Mouse (Mus musculus): ENCODE measurements at regions not wholly inside any gene's neighbourhood (a gene's known extent, or its start where the extent isn't known, plus 50 kb on each side); places are given as distances from the start of the nearest gene placed in this dataset.

DNA sequence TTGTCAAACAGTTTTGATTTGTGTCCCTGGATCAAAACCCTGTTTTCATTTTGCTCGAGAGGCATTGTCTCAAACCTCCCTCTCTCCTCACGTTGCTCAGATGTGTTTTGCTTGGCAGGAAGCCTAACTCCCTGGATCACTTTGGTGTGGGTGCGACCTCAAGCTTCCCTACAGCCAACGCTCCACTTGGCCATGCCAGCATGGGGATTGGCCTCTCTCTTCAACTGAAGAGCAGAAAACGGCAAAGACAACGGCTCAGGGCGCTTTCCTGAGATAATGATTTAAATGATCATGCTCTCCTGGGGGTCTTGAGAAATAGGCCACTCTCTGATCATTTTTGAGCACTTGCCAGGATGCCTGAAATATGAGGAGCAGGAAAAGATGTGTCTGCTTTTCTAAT, 730.1 kb downstream of the Slc4a3 start:
- DNase-seq (ENCODE audit: low read depth, low spot score) = no peak

DNA sequence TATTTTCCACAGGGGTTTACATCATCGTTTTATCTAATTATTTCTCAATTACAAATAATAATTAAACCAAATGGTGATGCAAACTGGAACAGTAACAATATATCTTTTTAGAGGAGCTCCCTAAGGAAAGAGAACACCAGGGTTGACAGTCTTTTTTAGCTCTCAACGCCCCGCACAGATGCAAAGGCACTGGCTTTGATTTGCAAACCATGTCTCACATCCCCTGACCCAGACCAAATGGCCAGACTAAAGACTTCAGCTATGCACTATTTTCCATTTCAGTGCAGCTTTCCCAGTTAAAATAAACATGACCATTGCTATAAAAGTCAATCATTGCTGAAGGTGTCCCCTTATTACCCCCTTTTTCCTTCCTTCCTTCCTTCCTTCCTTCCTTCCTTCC, 730.6 kb downstream of the Slc4a3 start:
- DNase-seq (ENCODE audit: low read depth, low spot score) = no peak

DNA sequence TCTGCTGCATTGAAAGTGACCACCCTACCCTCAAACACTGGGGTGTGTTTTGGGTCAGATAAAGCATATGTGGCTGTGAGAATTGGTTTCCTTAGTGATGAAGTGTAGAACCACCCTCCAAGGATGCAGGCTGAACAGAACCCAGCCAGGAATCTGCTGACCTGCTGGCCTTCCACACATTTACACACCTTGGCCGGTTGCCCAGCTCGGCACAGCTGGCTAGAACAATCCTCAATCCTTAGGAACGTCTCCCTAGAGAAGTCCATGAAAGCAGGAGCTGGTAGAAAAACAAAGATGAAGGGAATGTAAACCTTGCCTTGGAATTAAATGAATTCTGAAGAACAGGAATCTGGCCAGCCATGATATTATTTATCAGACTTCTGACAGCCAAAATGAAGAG, 737.3 kb downstream of the Slc4a3 start:
- DNase-seq (ENCODE audit: low read depth, low spot score) = no peak

DNA sequence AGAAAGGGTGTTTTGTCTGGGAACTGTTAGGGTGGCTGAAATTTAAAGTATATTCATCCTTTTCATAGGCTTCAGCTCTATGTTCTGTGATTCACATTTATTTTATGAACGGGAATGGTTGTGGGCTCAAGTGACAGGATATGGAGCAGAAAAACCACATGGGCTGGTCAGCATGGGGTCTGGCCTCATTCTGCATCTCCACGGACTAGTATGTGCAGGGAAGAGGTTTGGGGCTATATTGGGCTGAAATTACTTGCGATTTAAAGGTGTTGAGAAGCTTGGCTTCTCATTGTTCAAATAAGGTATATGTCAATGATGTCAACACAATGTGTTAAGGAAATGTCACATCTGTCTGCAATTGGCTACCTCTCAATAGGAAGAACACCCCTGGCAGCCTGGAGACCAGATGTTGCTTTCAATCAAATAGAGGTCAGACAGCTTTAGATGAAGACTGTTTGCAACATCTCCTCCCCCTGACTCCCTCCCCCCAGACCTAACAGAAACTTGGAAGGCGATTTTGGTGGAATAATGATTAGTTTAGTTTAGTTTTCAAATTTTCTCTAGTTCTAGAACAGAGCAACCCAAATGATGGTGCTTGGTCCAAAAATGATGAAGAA, 777.0 kb downstream of the Slc4a3 start:
- no peak for DNase-seq (ENCODE audit: low read depth, low spot score)

DNA sequence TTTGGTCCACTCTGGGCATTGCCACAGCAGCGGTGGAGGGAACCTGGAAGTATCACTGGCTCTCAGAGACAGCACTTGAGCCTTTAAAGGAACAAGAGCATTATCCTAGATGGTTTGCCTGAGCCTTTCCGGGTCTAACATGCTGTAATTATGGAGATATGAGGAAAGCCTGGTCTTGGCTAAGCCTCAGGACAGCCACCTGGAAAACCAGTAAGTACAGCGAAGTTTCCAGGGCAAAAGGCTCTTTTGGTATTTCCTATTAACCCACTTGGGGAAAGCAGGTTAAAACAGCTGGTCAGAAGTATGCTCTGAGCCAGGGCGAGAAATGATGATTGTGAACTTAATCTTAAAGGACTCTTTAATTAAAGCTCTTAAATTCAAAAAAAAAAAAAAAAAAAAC, 777.5 kb downstream of the Slc4a3 start:
- DNase-seq (ENCODE audit: low read depth, low spot score) = no peak

DNA sequence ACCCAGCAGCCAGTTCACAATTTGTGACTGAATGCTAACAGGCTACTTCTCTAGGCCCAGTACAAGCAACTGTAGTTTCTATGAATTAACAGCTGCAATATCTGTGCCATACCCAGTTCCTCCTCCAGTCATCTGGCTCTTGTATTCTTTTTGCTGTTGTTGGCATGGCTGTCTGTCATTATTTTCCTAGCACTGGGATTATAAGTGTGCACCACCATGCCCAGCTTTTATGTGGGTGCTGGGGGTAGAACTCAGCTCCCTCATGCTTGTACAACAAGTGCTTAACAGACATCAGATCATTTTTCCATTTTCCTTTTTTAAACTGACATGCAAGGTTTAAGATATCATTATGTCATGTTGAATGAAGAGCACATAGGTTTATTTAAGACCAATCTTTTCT, 789.9 kb downstream of the Slc4a3 start:
- peak; percentile 2 for DNase-seq (ENCODE audit: low read depth, low spot score)

DNA sequence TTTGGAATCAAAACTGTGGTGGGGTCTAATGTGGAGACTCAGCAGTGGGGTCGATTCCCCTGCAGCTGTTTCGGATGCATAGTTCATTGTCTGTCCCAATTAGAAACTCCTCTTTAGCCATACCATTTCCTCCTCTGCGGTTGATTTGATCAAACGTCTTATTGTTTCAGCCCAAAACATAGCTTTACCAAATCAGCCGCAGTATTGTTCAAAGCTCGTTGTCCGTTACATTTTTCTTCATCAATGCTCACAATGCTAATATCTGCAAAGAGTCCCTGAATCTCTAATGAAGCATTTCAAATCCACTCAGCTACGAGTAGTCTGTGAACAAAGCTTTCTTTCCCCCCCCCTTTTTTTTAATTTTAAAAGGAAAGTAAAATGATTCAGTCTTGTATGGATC, 816.0 kb downstream of the Slc4a3 start:
- DNase-seq (ENCODE audit: low read depth, low spot score) = no peak

DNA sequence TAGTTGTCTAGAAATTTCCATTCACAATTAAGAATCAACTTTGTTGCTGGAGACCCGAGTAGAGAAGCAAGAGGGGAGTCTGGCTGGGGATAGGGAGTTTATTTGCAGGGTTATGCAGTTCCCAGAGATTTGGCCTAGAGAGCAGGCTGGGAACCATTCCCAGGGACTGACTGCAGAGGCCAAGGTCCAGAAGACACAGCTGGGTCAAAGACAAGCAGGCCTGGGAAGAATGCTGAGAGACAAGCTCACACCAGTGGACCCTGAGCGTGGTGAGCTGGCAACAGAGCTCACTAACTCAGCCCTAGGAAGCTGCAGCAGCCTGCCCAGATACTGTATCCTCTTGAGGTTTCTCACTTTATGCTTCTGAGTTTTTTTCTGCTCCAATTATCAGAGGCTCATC, 827.9 kb downstream of the Slc4a3 start:
- DNase-seq (ENCODE audit: low read depth, low spot score) = no peak

DNA sequence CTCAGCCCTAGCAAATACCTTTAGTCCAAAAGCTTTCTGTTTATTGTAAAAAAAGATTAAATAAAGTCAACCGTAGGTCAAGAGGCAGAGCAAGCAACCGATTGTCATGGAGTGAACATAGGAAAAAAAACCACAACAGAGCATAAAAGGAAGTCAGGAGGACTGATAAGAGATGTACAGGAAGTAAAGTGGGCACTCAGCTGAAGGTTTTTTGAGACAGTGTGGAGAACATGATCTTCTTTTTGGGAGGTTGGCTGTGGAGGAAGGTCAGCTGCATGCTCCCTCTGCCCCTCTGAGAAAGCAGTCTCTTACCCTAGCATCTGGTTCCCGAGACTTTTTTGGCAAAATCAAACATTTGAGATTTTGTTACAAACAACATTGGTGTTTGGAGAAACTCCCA, 832.1 kb downstream of the Slc4a3 start:
- DNase-seq (ENCODE audit: low read depth, low spot score) = no peak

DNA sequence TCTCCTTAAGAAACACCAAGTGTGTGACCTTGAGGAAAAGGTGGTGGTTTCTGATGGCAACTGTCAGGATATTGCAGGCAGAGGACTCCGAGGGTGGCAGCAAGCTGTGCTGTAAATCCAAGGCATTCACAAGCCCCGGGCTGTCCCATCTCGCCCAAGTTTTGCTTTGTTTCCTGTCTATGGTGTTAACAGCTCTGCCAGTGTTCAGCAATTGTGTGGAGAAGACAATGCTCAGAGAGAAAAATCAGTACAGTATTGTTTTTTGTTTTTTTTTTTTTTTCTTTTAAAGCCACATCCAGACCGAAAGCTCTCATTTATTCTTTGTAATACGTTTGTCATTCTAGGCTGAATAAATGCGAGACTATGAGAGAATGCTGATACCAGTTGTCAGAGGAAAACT, 846.5 kb downstream of the Slc4a3 start:
- DNase-seq (ENCODE audit: low read depth, low spot score) = peak; percentile 52

DNA sequence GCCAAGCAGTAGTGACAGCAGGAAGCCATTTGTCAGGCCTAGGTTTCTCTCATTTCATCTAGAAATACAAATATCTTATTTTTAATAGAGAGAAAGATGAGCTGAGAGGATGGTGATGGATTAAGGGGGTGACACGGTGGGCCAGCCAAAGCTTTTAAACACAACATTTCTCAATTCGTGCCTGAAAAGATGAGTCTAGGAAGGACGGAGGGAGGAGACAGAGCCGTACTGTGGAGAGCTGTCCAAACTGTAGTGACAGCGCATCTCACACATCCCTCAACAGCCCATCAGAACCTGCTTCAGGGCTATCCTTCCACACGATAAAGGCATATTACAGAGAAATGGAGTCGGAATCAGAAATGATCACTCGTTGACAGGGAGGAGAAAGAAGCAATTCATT, 848.0 kb downstream of the Slc4a3 start:
- DNase-seq (ENCODE audit: low read depth, low spot score) = no peak

DNA sequence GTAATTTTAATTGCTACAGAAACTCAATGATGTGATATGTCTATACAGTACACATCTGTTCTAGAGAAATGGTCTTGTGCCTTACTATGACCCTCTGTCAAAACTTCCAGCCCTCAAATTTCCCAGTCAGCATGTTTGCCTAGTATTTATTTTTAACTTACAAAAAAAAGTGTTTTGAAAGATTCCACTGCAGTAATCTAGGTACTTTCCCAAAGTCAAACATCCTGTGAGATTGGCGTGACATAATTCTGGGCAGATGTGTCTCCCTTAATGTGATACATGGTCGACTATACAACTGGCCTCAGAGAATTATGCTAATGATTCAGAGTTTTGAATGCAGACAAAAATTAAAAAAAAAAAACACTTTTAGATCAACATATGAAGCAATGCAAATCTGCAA, 856.8 kb downstream of the Slc4a3 start:
- DNase-seq (ENCODE audit: low read depth, low spot score) = no peak

DNA sequence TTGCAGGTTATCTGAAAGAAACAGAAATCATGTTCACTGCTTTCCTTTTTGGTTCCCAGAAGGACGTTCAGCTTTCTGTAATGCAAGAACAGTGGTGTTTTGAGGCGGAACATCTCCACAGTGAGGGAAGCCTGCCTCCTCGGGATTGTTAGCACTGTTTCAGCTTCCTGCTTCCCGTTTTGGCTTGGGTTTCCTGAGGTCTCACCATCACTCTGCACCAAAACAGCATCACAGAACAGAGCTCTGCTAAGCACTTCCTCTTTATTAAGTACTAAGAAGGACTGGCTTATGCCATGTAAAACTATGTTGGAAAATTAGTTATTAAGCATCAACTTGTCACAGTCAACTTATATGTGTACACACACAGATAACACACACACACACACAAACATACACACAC, 857.9 kb downstream of the Slc4a3 start:
- DNase-seq (ENCODE audit: low read depth, low spot score) = no peak

DNA sequence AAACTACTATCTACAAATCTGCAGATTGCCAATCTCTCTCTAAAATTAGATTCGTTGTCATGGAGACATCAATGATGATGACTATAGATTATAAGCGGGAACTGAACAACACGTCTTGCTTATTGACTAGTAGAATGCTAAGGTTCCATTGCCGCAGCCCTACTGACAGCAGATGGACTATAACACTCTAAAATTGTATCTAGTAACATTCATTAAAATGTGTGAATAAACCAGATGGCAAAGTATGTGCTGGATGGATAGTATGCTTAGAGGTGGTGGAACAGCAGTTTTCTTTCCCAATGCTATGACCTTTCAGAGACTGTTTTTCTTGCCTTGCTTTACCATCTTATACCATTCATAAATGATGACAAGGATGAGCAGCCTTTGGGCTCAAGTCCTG, 864.7 kb downstream of the Slc4a3 start:
- no peak for DNase-seq (ENCODE audit: low read depth, low spot score)

DNA sequence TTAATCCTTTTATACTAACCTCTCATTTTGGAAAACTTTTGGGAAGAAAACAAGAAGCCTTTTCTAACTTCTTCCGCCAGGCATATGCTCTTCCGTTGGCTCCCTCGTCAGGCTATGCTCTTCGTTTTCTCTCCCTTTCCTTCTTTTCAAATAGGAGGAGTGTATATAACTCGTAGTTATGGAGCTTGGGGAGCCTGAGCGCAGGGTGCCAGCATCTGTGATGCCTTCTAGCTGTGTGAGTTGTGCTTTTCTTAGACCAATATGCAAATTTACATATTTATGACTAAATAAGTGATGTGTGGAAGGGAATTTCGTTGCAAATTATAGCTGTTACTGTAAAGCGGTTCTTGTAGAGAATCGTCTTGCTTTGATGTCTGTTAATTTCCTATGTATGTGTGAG, 874.5 kb downstream of the Slc4a3 start:
- no peak for DNase-seq (ENCODE audit: low read depth, low spot score)

DNA sequence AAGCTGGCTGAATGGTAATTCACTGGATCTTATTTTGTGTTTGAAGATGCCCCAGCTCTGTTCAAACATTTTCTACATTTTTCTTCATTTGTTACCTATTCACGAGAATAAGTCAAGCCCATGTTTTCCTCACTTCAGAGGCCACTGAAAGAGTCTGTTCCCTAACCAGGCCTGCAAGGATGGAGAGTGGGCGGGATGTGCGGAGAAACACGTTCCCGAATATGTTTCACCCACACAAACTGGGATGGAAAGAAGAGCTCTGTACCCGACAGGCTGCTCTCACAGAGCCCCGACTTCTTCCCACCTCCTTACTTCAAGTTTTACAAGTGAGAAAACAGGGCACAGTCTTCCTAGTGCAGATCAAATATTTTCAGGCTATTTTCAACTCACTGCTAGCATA, 881.4 kb downstream of the Slc4a3 start:
- peak; percentile 88 for DNase-seq (ENCODE audit: low read depth, low spot score)

DNA sequence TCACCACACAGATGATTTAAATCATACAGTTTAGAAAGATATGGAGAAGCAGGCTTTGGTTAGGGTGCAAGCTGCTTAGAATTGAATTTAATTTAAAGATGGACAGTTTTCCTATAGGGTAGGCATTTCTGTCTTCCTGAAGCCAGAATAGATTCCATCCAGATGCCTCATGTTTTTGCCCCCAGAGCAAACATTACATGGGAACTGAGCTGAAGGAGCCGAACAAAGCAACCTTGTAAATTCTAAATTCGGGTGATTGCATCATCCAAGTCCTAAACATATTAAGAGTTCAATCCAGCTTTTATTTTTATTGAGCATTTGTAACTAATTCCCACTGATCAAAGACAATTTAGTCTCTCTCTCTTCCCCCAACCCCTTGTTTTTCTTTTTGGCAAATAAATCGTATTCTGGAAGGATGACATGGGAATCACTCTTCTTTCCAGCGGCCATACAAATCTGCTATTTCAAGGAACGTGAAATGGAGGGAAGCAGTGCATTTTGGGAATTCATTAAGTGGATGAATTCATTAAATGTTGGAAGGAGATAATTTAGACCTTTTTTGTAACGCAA, 884.1 kb downstream of the Slc4a3 start:
- DNase-seq (ENCODE audit: low read depth, low spot score) = no peak

DNA sequence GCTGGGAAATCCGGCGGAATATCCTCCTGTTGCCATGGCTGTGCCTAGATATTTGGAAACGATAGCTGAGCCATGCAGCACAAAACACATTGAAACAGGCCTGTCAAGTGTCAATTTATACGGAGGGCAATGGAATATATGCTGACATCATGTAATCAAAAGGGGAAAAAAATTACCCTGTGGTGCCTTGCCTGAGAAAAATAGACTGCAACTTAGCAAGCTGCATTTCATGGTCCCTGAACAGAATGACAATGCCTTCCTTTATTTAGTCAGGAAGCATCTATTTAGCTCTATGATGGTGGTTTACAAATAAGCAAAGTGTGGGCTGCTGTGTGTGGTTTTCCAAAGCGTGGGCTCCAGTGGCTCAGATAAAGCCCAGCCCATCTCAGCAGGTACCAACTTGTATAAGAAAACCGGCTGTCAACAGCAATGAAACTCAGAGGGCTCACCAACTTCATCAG, 887.4 kb downstream of the Slc4a3 start:
- no peak for DNase-seq (ENCODE audit: low read depth, low spot score)

DNA sequence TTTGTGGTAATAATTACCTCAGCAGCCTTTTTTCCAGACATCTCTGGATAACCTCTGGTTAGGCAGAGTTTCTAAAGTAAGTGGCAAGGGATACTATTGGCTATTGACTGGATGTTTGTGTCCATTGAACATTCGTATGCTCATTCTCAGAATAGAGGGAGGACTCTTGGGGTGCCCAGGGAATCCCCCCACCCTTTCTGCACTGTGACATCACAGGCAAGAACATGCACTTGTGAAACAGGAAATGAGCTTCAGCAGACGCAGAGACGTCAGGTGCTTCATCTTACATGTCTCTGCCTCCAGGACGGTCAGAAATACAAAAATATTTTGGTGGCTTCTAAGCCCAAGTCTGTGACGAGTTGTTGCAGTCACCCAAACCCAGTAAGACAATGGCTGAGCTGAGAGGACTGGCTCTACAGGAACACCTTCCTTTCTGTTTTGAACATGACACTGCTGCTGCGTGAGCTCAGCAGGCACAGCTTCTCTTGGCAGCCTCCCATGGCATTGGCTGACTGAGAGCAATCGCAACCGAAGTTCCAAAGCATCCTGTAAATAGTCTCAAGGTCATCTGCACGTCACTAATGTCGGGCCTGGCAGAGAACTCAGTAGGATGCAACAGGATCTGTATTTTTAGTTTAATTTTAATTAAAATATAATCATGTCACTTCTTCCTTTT, 904.6 kb downstream of the Slc4a3 start:
- DNase-seq (ENCODE audit: low read depth, low spot score) = no peak

DNA sequence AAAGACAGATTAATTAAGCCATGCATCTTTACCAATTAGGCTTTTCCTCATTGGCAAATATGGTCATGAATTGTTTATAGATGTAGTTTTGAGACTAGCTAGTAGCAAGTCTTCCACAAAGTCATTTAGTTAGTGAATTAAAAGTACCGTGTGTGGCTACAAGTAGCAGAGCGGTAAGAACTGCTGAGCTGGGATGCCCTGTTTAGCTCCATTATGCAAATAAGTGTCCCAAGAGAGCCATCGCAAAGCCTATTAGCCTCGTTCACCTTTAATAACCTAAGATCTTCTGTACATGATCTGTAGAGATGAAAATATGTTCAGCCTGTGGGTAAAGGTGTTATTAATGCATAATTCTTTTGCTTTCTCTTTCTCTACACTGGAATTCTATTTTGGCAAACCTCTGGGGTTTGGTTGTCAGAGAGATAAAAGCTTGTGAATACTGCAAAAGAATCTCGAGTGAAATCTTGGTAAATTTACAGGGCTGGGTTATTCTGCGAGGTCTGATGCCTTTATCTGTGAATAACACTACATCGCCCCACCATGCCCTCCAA, 907.2 kb downstream of the Slc4a3 start:
- no peak for DNase-seq (ENCODE audit: low read depth, low spot score)

DNA sequence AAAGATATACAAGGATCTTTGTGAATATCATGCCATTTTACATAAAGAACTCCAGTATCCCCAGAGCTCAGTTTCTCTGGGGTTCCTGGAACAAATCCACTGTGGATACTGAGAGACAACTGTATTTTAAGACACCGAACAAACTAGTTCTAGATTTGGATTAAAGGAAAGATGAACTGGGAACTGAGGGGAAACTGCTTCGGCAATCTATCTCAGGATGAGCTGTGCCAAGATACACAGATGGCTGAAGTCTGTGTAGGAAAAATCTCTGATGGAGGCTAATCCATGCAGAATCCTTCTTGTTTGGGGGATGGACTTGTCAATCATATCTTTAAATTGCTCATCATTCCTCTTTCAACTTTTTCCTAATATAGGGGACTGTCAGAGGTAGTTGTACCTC, 920.5 kb downstream of the Slc4a3 start:
- DNase-seq (ENCODE audit: low read depth, low spot score) = peak; percentile 60

DNA sequence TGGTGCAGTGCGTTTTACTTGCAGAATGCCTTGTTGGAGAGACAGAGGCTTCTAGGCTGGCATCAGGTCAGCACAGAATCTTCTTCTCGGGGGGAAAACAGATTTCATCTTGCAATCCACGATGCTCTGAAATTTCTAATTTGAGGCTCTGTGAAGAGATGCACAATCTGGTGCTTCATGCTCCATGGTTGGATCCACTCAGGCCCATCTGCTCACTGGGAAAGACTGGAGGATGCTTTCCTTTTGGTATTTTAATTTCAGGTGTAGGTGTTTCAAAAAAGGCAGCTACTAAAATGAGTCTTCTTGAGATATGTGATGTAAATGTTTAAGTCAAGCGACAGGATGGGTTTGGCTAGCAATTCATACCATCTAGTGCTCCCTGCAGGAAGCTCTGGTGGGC, 938.1 kb downstream of the Slc4a3 start:
- DNase-seq (ENCODE audit: low read depth, low spot score) = peak; percentile 93

DNA sequence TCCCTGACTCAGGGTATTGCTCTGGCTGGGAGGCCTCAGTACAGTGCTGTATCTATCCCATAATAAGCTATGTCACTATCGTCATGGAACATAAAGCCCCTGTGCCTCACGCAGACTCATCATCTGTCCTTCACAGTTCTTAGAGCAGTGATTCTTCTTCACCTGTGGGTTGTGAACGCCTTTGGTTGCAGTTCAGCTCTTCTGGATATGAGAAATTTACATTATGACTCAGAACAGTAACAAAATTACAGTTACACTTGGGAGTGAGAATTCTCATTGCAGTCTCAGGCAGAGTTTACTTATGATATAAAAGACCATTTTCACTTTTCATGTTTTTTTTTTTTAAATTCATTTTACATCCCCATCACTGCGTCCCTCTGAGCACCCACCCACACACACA, 941.4 kb downstream of the Slc4a3 start:
- peak; percentile 56 for DNase-seq (ENCODE audit: low read depth, low spot score)
